Mouse (Mus musculus) erythroid progenitor cell, adult 5-6 weeks (primary cell): ENCODE data around the gene Bbs5. TPM values are rescaled to one million over a fixed set of nuclear protein-coding genes. Genes with fewer than 3 reads are reported as not detected.

Source experiments
- total RNA-seq, 2 experiments: library from RNA; stranded (forward) in 1 of 2; stranded (reverse) in 1 of 2; fragments of 150-400 nt in 1 of 2; fragments of 186-747, 209-891 nt in 1 of 2; gene quantifications; 2 replicates each; pipeline versions ENCODE4 v1.2.3 to v1.2.4; 2015 to 2017; ENCODE audit warnings: low replicate concordance in 2 of 2

The Bbs5 gene
- total RNA-seq, 2 experiments from 2014 or later, result 4.5 TPM; not detected in 1

Other genes with a start within 250 kb of the Bbs5 start
- not detected in 2 replicates for gene Lrp2, start 61.1 kb upstream of the Bbs5 start, total RNA-seq (2015; ENCODE audit: low replicate concordance)
- not detected in 2 replicates for gene Lrp2, start 61.1 kb upstream of the Bbs5 start, total RNA-seq (2017; ENCODE audit: low replicate concordance)
- gene Klhl41, start 22.9 kb downstream of the Bbs5 start, total RNA-seq (2015; ENCODE audit: low replicate concordance), result not detected in 2 replicates
- not detected in 2 replicates for gene Klhl41, start 22.9 kb downstream of the Bbs5 start, total RNA-seq (2017; ENCODE audit: low replicate concordance)
- gene Fastkd1, start 66.3 kb downstream of the Bbs5 start, total RNA-seq (2015; ENCODE audit: low replicate concordance), result 2.1 and 2.5 TPM in 2 replicates
- 1.3 and 1.4 TPM in 2 replicates for gene Fastkd1, start 66.3 kb downstream of the Bbs5 start, total RNA-seq (2017; ENCODE audit: low replicate concordance)
- gene Ppig, start 75.4 kb downstream of the Bbs5 start, total RNA-seq (2015; ENCODE audit: low replicate concordance), result 35.7 and 45.7 TPM in 2 replicates
- gene Ppig, start 75.4 kb downstream of the Bbs5 start, total RNA-seq (2017; ENCODE audit: low replicate concordance), result 49.0 and 72.4 TPM in 2 replicates
- gene Ccdc173, start 142.4 kb downstream of the Bbs5 start, total RNA-seq (2015; ENCODE audit: low replicate concordance), result not detected in 2 replicates
- gene Ccdc173, start 142.4 kb downstream of the Bbs5 start, total RNA-seq (2017; ENCODE audit: low replicate concordance), result 1.3 TPM in 1 of 2 replicates, not detected in the other
- 10.5 and 10.9 TPM in 2 replicates for gene Phospho2, start 142.5 kb downstream of the Bbs5 start, total RNA-seq (2015; ENCODE audit: low replicate concordance)
- gene Phospho2, start 142.5 kb downstream of the Bbs5 start, total RNA-seq (2017; ENCODE audit: low replicate concordance), result 15.1 and 16.3 TPM in 2 replicates
- gene Klhl23, start 174.8 kb downstream of the Bbs5 start, total RNA-seq (2015; ENCODE audit: low replicate concordance), result 4.0 and 6.7 TPM in 2 replicates
- 1.6 and 12.1 TPM in 2 replicates for gene Klhl23, start 174.8 kb downstream of the Bbs5 start, total RNA-seq (2017; ENCODE audit: low replicate concordance)
- gene Ssb, start 214.4 kb downstream of the Bbs5 start, total RNA-seq (2015; ENCODE audit: low replicate concordance), result 160 and 179 TPM in 2 replicates
- gene Ssb, start 214.4 kb downstream of the Bbs5 start, total RNA-seq (2017; ENCODE audit: low replicate concordance), result 183 and 211 TPM in 2 replicates
- 18.0 and 22.7 TPM in 2 replicates for gene Mettl5, start 238.4 kb downstream of the Bbs5 start, total RNA-seq (2015; ENCODE audit: low replicate concordance)
- 14.1 and 25.4 TPM in 2 replicates for gene Mettl5, start 238.4 kb downstream of the Bbs5 start, total RNA-seq (2017; ENCODE audit: low replicate concordance)